Mouse (Mus musculus) stomach, postnatal 0 days (tissue): Measurements from ENCODE around the gene Arhgap31. TPM values are rescaled to one million over a fixed set of nuclear protein-coding genes. Genes with fewer than 3 reads are reported as not detected.
A peak's percentile ranks its signal among the peaks of the same experiment; 100 is the strongest.

Experiments used
- ATAC-seq: fragments of 200-750 bp; cut with Nextera tagmentation; 2 replicates; pipeline ENCODE4 v1.8.0; 2017; ENCODE audit not compliant: low FRiP score, low TSS enrichment
- DNase-seq: peaks from one replicate; pipeline ENCODE4 v3.0.0-alpha.2; 2016; ENCODE audit warnings: low spot score
- H3K27ac ChIP-seq: fragments of 300-500 bp; sonication (generic); replicated peaks from 2 replicates; pipeline ENCODE4 v1.5.1; 2014; ENCODE audit warnings: mild to moderate bottlenecking, control low read depth
- H3K27me3 ChIP-seq: fragments of 300-500 bp; sonication (generic); 2 replicates; pipeline ENCODE4 v1.6.1; 2014; ENCODE audit warnings: low read length; ENCODE audit not compliant: control insufficient read depth, insufficient read depth
- H3K36me3 ChIP-seq: fragments of 300-500 bp; sonication (generic); 2 replicates; pipeline ENCODE4 v1.6.1; 2014; ENCODE audit warnings: low read length, mixed read lengths; ENCODE audit not compliant: control insufficient read depth, insufficient read depth
- H3K4me1 ChIP-seq: fragments of 300-500 bp; sonication (generic); replicated peaks from 2 replicates; pipeline ENCODE4 v1.6.1; 2014; ENCODE audit warnings: antibody characterized with exemption; ENCODE audit not compliant: control insufficient read depth, insufficient read depth
- H3K4me2 ChIP-seq: fragments of 300-500 bp; sonication (generic); replicated peaks from 2 replicates; pipeline ENCODE4 v1.6.1; 2014; ENCODE audit warnings: low read depth, mild to moderate bottlenecking, control low read depth, moderate library complexity
- H3K4me3 ChIP-seq: fragments of 300-500 bp; sonication (generic); 2 replicates; pipeline ENCODE4 v1.5.1; 2014; ENCODE audit warnings: low read depth, low read length, control low read depth
- H3K9ac ChIP-seq: fragments of 300-500 bp; sonication (generic); 2 replicates; pipeline ENCODE4 v1.6.1; 2014; ENCODE audit warnings: mild to moderate bottlenecking, low read length, control low read depth, mixed read lengths
- H3K9me3 ChIP-seq: fragments of 300-500 bp; sonication (generic); 2 replicates; pipeline ENCODE4 v1.6.1; 2016; ENCODE audit warnings: low read length; ENCODE audit not compliant: control insufficient read depth
- CTCF ChIP-seq: IDR thresholded peaks from 2 replicates; pipeline ENCODE4 v1.5.1; 2016; ENCODE audit warnings: antibody characterized with exemption, low read depth, mild to moderate bottlenecking, moderate library complexity
- EP300 ChIP-seq: optimal IDR thresholded peaks from 2 replicates; pipeline ENCODE3; 2016; ENCODE audit warnings: antibody characterized with exemption
- WGBS: fragments of 180-500 bp; shearing (Covaris S2); extraction: QIAGEN DNeasy Blood & Tissue Kit; methylation state at CpG from one replicate; pipeline ENCODE4 v1.1.7; 2014; 5-methylcytosine and 5-hydroxymethylcytosine counted together
- polyA plus RNA-seq: library from polyadenylated mRNA; unstranded; fragments of >200 nt; fragmentation: Nextera tagmentation; extraction: Ambion mirVana; gene quantifications from 2 replicates; pipeline ENCODE4 v1.2.1, GENCODE M21; 2015

The Arhgap31 gene
- polyA plus RNA-seq = 3.1 and 3.4 TPM in 2 replicates

- H3K4me1 ChIP-seq = peaks cover 3% of the 10 kb centered on the region; the same call in 1 of the 2 replicates
- H3K27ac ChIP-seq = peak within 1 kb of the TSS; percentile 95
- no peaks in the 10 kb centered on the region for H3K9me3 ChIP-seq
- peak within 1 kb of the TSS; percentile 83 for H3K9ac ChIP-seq
- ATAC-seq (peak; percentile 94), DNase-seq (peak; percentile 80)
- H3K27me3 ChIP-seq = no peaks in the 10 kb centered on the region
- H3K36me3 ChIP-seq = no peaks in the 10 kb centered on the region
- H3K4me2 ChIP-seq = peak within 1 kb of the TSS; percentile 69
- H3K4me3 ChIP-seq = peak within 1 kb of the TSS; percentile 72
- under 1% methylated on average over 67 of the region's 74 CpGs for WGBS
- no peak for TF ChIP-seq CTCF
- no peak for TF ChIP-seq EP300
Measured at GRCm38 (mm10) chr16:38712581-38713403, at the start of gene Arhgap31. Arhgap31 (minus strand) TSS chr16:38713274.

- TF ChIP-seq EP300 (no peak), CTCF (no peak)
- Histone ChIP-seq H3K27ac (no peak overlapping the region), H3K4me3 (no peak overlapping the region), H3K36me3 (peaks cover 7% of the 10 kb centered on the region; the same call in 1 of the 2 replicates), H3K4me2 (no peak overlapping the region), H3K27me3 (no peaks in the 10 kb centered on the region), H3K9me3 (no peaks in the 10 kb centered on the region), H3K4me1 (no peaks in the 10 kb centered on the region), H3K9ac (no peak overlapping the region)
- DNase-seq = no peak
- 90% methylated on average over 8 of the region's 8 CpGs for WGBS
- no peak for ATAC-seq
Measured at GRCm38 (mm10) chr16:38762401-38762800, 49.3 kb upstream of the Arhgap31 start.

DNA sequence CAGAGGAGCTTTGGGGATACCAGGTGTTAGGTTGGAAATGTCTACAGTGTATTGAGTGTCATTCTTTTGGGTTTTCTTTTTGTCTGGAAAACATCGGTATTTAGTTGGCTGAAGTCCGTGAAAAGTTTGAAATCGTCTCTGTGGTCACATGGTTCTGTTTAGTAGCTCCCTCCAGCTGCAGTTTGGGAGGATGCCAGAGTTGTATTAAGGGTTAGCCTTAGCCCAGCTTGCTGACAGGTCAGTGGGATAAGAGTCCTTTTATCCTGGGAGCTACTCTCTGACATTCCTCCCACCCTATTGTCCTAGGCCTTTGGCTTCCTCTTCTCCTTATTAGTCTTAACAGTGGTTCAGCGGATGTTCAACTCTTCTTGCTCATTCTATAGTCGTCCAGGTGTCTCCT lies 48.9 kb upstream of the Arhgap31 start:
- DNase-seq = no peak

DNA sequence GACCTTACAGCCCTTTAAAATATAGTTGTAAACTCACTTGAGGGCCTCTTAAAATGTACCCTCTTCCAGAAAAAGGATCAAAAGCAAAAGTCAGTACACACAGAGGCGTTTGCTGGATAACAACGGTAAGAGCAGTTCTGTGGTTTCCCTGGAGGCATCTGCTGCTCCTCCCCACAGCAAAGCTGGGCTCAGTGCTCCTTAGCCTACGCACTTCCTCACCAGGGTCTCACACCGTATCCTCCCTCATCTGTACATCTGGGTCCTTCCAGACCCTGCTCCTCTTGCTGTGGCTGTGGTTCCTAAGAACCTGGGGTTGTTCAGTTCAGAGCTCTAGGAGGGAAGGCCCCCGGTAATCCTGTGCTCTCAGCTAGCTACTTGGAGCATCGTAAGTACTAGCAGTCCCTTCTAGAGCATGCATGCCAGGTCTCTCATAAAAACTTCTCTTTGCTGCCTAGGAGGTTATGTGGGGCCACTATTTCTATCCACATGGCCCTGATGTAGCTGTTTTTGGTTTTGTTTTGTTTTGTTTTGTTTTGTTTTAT lies 47.8 kb upstream of the Arhgap31 start:
- 83% methylated on average over 6 of the region's 6 CpGs for WGBS
- Histone ChIP-seq H3K4me1 (no peaks in the 10 kb centered on the region), H3K4me3 (no peak overlapping the region), H3K27me3 (no peaks in the 10 kb centered on the region), H3K9ac (no peak overlapping the region), H3K27ac (no peak overlapping the region), H3K36me3 (peaks cover 7% of the 10 kb centered on the region; the same call in 1 of the 2 replicates), H3K4me2 (no peak overlapping the region), H3K9me3 (no peaks in the 10 kb centered on the region)
- ATAC-seq (no peak), DNase-seq (no peak)
- no peak for TF ChIP-seq EP300
- no peak for TF ChIP-seq CTCF

More for the DNA sequence above, 48.9 kb upstream of the Arhgap31 start:
- ATAC-seq = no peak
- Histone ChIP-seq H3K27ac (no peak overlapping the region), H3K36me3 (peaks cover 7% of the 10 kb centered on the region; the same call in 1 of the 2 replicates), H3K9ac (no peak overlapping the region), H3K9me3 (no peaks in the 10 kb centered on the region), H3K4me3 (no peak overlapping the region), H3K4me1 (no peaks in the 10 kb centered on the region), H3K27me3 (no peaks in the 10 kb centered on the region), H3K4me2 (no peak overlapping the region)
- TF ChIP-seq CTCF = no peak
- no peak for TF ChIP-seq EP300
- 74% methylated on average over 5 of the region's 5 CpGs for WGBS

- no peaks in the 10 kb centered on the region for H3K27me3 ChIP-seq
- H3K4me2 ChIP-seq = no peak overlapping the region
- H3K36me3 ChIP-seq = peaks cover 7% of the 10 kb centered on the region; the same call in 1 of the 2 replicates
- no peak overlapping the region for H3K9ac ChIP-seq
- no peak for ATAC-seq
- no peaks in the 10 kb centered on the region for H3K9me3 ChIP-seq
- H3K27ac ChIP-seq = no peak overlapping the region
- TF ChIP-seq EP300 (no peak), CTCF (no peak)
- H3K4me1 ChIP-seq = no peaks in the 10 kb centered on the region
- no peak for DNase-seq
- WGBS = 96% methylated on average over 5 of the region's 5 CpGs
- no peak overlapping the region for H3K4me3 ChIP-seq
Measured at GRCm38 (mm10) chr16:38760239-38760638, 47.2 kb upstream of the Arhgap31 start.
